Mouse (Mus musculus) bone marrow macrophage, adult 2 months (primary cell): ENCODE results near the gene Ppm1j. TPM values are rescaled to one million over a fixed set of nuclear protein-coding genes. Genes with fewer than 3 reads are reported as not detected.

Source experiments
- H3K27ac ChIP-seq: 2 replicates; pipeline ENCODE4 v1.5.1; 2012; ENCODE audit warnings: low read depth, low read length; ENCODE audit not compliant: insufficient read depth
- H3K4me1 ChIP-seq: 2 replicates; pipeline ENCODE4 v1.6.1; 2012; ENCODE audit warnings: low read length; ENCODE audit not compliant: control insufficient read depth, insufficient read depth
- H3K4me3 ChIP-seq: 2 replicates; pipeline ENCODE4 v1.5.1; 2012; ENCODE audit warnings: mild to moderate bottlenecking, low read length, moderate library complexity; ENCODE audit not compliant: insufficient read depth
- CTCF ChIP-seq: IDR thresholded peaks from 2 replicates; pipeline ENCODE4 v1.5.1; 2012; ENCODE audit warnings: low read depth, mild to moderate bottlenecking, low read length, moderate library complexity
- POLR2A ChIP-seq: IDR thresholded peaks from 2 replicates; pipeline ENCODE4 v1.6.1; 2012; ENCODE audit warnings: mild to moderate bottlenecking, low read depth, low read length, borderline replicate concordance
- polyA plus RNA-seq: library from polyadenylated mRNA; stranded (reverse); fragments of >200 nt; gene quantifications from 2 replicates; pipeline ENCODE4 v1.2.4, GENCODE M21; 2012; ENCODE audit not compliant: missing spikeins, insufficient read depth, insufficient read length

Gene Ppm1j
- polyA plus RNA-seq, 1 experiment = 1.3 TPM

GRCm38 (mm10) chr3:104822413-104822812, 41.6 kb downstream of the Ppm1j start:
- H3K4me1 ChIP-seq = peaks cover 16% of the 10 kb centered on the region

More at GRCm38 (mm10) chr3:104822413-104822812, 41.6 kb downstream of the Ppm1j start:
- TF ChIP-seq POLR2A (no peak), CTCF (no peak)
- no peak overlapping the region for H3K4me3 ChIP-seq
- H3K27ac ChIP-seq = no peak overlapping the region

Other genes starting within 250 kb of the Ppm1j start
- gene Slc16a1, start 142.4 kb upstream of the Ppm1j start, polyA plus RNA-seq = 2.9 and 3.5 TPM in 2 replicates
- 0.21 TPM in 1 of 2 replicates, not detected in the other for gene Fam19a3, start 784 bp downstream of the Ppm1j start, polyA plus RNA-seq
- 32.9 and 38.4 TPM in 2 replicates for gene Rhoc, start 7.3 kb downstream of the Ppm1j start, polyA plus RNA-seq
- 23.4 and 25.1 TPM in 2 replicates for gene Mov10, start 37.5 kb downstream of the Ppm1j start, polyA plus RNA-seq
- 17.2 and 22.9 TPM in 2 replicates for gene St7l, start 82.9 kb downstream of the Ppm1j start, polyA plus RNA-seq
- gene Capza1, start 83.4 kb downstream of the Ppm1j start, polyA plus RNA-seq = 149 and 173 TPM in 2 replicates
- gene Wnt2b, start 180.9 kb downstream of the Ppm1j start, polyA plus RNA-seq = not detected in 2 replicates